Mouse (Mus musculus): ENCODE results near the gene Slc38a5. TPM values are rescaled to one million over a fixed set of nuclear protein-coding genes. Genes with fewer than 3 reads are reported as not detected.

The Slc38a5 gene
- 24.3 and 40.7 TPM in 2 replicates for polyA plus RNA-seq (2014; fragmentation: Nextera tagmentation; extraction: Ambion mirVana)

DNA sequence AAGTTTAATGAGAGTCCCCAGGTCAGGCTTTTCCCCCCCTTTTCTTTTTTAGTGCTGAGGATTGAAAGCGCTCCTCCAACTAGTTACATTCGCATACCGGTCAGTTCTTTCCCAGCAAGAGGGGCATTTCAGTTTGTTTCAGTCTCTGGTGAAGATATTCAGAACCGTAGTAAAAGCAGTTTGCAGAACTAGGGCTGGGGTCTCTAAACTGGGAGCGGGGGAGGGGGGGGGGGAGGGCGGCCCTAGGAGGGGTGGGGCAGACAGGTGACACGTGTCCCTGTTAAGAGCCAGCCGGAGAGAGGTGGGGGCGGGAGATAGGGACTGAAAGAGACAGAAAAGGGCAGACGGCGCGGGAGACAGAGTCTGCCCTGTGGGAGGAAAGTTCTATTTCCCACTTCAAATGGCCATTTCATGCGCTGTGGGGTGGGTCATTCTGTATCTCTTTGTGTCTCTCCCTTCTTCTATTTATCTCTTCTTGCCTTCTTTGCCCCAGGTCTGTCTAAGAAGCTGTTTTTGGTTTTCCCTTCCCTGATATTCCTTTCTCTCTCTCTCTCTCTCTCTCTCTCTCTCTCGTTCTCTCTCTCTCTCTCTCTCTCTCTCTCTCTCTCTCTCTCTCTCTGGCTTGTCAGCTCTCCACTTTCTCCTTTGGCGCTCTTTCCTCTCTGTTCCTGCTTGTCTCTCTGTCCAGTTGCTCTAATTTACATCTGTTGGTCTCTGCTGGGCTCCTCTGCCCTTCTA, at the start of gene Slc38a5:
Slc38a5 (plus strand) TSS at position 51 of the 738 bp plus-strand sequence.
- no peaks in the 10 kb centered on the region for H3K9me3 ChIP-seq (ENCODE audit: control insufficient read depth, low read length)
- H3K27me3 ChIP-seq (ENCODE audit: control insufficient read depth, insufficient read depth, low read length) = no peaks in the 10 kb centered on the region
- H3K4me2 ChIP-seq (ENCODE audit: low read depth, low read length) = 0 out of 2 replicates have a peak within 1 kb of the TSS, but pooled peaks have one; percentile 18
- H3K4me1 ChIP-seq (ENCODE audit: control insufficient read depth, insufficient read depth, low read length) = no peaks in the 10 kb centered on the region
- 12% methylated on average over 13 of the region's 15 CpGs for WGBS
- H3K36me3 ChIP-seq (ENCODE audit: control insufficient read depth, insufficient read depth, low read length) = no peaks in the 10 kb centered on the region
- no peak within 1 kb of the TSS for H3K27ac ChIP-seq (ENCODE audit: low read depth, low read length)
- no peak within 1 kb of the TSS for H3K9ac ChIP-seq (replicated peaks; ENCODE audit: low read depth, low read length)
- no peak for ATAC-seq (ENCODE audit: low read depth)
- H3K4me3 ChIP-seq (ENCODE audit: low read depth, low read length) = no peak within 1 kb of the TSS

DNA sequence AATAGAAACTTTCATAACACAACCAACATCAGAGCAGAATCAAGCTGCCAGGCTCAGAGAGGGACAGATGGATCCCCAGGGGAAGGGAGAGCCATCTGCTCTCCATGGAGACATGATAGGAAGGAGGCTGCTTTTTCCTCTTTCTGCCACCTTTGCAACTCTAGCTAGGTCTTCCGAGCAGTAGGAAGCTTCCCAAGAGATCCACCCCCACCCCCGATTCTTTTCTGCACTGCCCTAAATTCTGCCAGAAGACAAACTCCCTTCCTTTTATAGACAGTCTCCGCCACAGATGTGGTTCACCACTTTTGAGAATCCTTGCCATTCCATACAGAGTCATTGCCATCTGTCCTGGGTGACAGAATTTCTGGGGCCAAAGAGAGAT, 48.6 kb upstream of the Slc38a5 start:
- Histone ChIP-seq H3K27ac (ENCODE audit: low read depth, low read length) (no peak overlapping the region), H3K4me2 (ENCODE audit: low read depth, low read length) (no peak overlapping the region), H3K4me3 (ENCODE audit: low read depth, low read length) (no peak overlapping the region), H3K36me3 (ENCODE audit: control insufficient read depth, insufficient read depth, low read length) (no peaks in the 10 kb centered on the region), H3K4me1 (ENCODE audit: control insufficient read depth, insufficient read depth, low read length) (no peaks in the 10 kb centered on the region), H3K27me3 (ENCODE audit: control insufficient read depth, insufficient read depth, low read length) (no peaks in the 10 kb centered on the region), H3K9me3 (ENCODE audit: control insufficient read depth, low read length) (no peaks in the 10 kb centered on the region), H3K9ac (replicated peaks; ENCODE audit: low read depth, low read length) (no peak overlapping the region)
- 85% methylated on average over 2 of the region's 3 CpGs for WGBS
- ATAC-seq (ENCODE audit: low read depth) = no peak

DNA sequence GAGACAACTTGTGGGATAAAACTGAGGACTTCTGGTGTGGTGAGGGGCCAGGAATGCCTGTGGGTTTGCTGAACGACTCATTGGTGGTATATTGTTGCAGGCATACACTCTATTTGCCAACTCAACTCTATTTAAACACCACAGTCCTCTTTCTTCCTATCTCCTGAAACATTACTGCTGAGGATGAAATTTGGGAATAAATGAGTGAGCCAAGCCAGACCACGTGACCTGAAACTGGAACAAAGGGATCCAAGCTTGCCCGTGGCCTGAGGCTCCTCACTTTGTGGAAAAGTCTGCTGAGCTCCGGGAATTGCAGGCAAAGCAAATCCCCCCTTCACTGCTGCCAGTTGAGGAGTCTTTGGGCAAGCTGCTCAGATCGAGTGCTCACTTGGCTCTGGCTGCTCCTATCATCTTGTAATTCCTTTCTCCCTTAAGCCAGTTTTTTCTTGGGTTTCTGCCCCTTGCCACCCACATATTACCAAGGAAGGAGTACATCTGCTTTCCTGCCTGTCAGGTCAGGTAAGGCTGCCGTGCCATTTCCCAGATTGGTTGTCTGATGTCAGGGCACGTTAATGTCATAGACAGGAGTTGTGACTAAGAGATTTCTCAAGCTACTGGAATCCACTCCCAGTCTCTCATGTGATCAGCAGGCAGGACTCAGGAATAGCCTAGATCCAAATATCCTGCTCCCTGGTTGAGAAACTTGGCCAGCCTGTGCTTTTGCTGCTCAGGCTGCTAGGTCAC, 48.1 kb upstream of the Slc38a5 start:
- Histone ChIP-seq H3K4me3 (ENCODE audit: low read depth, low read length) (no peak overlapping the region), H3K36me3 (ENCODE audit: control insufficient read depth, insufficient read depth, low read length) (no peaks in the 10 kb centered on the region), H3K4me1 (ENCODE audit: control insufficient read depth, insufficient read depth, low read length) (no peaks in the 10 kb centered on the region), H3K4me2 (ENCODE audit: low read depth, low read length) (no peak overlapping the region), H3K9ac (replicated peaks; ENCODE audit: low read depth, low read length) (no peak overlapping the region), H3K27me3 (ENCODE audit: control insufficient read depth, insufficient read depth, low read length) (no peaks in the 10 kb centered on the region), H3K9me3 (ENCODE audit: control insufficient read depth, low read length) (no peaks in the 10 kb centered on the region), H3K27ac (ENCODE audit: low read depth, low read length) (no peak overlapping the region)
- ATAC-seq (ENCODE audit: low read depth) = no peak
- WGBS = 75% methylated on average over 7 of the region's 7 CpGs

DNA sequence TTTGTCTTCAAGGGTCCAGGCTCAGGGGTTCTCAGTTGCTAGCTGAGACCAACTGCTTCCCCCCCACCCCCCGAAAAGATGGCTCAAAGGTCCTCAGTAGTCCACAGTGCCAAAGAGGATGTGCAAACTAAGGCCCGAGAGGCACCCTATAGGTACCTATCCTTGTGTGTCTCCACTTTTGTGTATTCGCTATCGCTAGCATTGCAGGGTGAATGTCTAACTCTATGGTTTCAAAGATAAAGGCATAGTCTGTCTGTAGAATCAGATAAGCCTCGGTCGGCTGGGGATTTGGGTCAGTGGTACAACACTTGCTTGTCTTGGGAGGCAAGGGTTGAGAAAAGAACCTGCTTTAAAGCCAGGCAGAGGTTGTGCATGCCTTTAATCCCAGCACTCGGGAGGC, 47.5 kb upstream of the Slc38a5 start:
- no peaks in the 10 kb centered on the region for H3K4me1 ChIP-seq (ENCODE audit: control insufficient read depth, insufficient read depth, low read length)
- ATAC-seq (ENCODE audit: low read depth) = no peak
- H3K27me3 ChIP-seq (ENCODE audit: control insufficient read depth, insufficient read depth, low read length) = no peaks in the 10 kb centered on the region
- no peaks in the 10 kb centered on the region for H3K9me3 ChIP-seq (ENCODE audit: control insufficient read depth, low read length)
- no peak overlapping the region for H3K27ac ChIP-seq (ENCODE audit: low read depth, low read length)
- 92% methylated on average over 7 of the region's 7 CpGs for WGBS
- H3K9ac ChIP-seq (replicated peaks; ENCODE audit: low read depth, low read length) = no peak overlapping the region
- H3K36me3 ChIP-seq (ENCODE audit: control insufficient read depth, insufficient read depth, low read length) = no peaks in the 10 kb centered on the region
- H3K4me2 ChIP-seq (ENCODE audit: low read depth, low read length) = no peak overlapping the region
- no peak overlapping the region for H3K4me3 ChIP-seq (ENCODE audit: low read depth, low read length)

DNA sequence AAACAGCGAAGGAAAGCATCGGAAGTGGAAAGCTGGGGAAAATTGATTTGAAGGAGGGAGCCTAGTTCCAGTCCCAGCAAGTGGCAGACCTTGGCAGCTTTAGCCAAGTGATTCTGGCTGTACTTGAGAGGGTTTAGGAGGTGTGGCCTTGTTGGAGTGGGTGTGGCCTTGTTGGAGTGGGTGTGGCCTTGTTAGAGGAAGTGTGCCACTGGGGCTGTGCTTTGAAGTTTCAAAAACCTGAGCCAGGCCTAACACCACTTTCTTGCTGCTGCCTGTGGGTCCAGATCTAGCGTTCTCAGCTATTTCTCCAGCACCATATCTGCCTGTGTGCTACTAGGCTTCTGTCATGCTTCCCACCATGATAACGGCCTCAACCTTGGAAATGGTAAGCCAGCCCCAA, 40.7 kb upstream of the Slc38a5 start:
- no peak overlapping the region for H3K9ac ChIP-seq (replicated peaks; ENCODE audit: low read depth, low read length)
- no peaks in the 10 kb centered on the region for H3K27me3 ChIP-seq (ENCODE audit: control insufficient read depth, insufficient read depth, low read length)
- H3K36me3 ChIP-seq (ENCODE audit: control insufficient read depth, insufficient read depth, low read length) = no peaks in the 10 kb centered on the region
- no peak for ATAC-seq (ENCODE audit: low read depth)
- H3K27ac ChIP-seq (ENCODE audit: low read depth, low read length) = no peak overlapping the region
- H3K4me3 ChIP-seq (ENCODE audit: low read depth, low read length) = no peak overlapping the region
- 71% methylated on average over 4 of the region's 4 CpGs for WGBS
- no peaks in the 10 kb centered on the region for H3K4me1 ChIP-seq (ENCODE audit: control insufficient read depth, insufficient read depth, low read length)
- H3K4me2 ChIP-seq (ENCODE audit: low read depth, low read length) = no peak overlapping the region
- H3K9me3 ChIP-seq (ENCODE audit: control insufficient read depth, low read length) = no peaks in the 10 kb centered on the region

DNA sequence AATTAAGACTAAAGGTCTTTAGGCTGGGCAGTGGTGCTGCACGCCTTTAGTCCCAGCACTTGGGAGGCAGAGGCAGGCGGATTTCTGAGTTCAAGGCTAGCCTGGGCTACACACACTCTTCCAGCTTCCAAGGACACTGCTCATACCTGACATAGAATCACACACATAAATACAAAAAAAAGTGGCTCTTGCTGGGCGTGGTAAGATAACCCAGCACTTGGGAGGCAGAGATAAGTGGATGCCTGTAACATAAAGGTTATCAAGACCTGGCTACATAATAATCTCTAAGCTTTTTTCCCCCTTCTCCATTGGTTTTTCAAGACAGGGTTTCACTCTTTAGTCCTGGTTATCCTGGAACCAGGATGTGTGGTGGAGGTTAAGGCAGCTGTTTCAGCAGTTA, 37.3 kb upstream of the Slc38a5 start:
- H3K4me3 ChIP-seq (ENCODE audit: low read depth, low read length) = no peak overlapping the region
- H3K9ac ChIP-seq (replicated peaks; ENCODE audit: low read depth, low read length) = no peak overlapping the region
- whole genome bisulfite sequencing = 83% methylated on average over 3 of the region's 3 CpGs
- no peaks in the 10 kb centered on the region for H3K36me3 ChIP-seq (ENCODE audit: control insufficient read depth, insufficient read depth, low read length)
- H3K4me1 ChIP-seq (ENCODE audit: control insufficient read depth, insufficient read depth, low read length) = no peaks in the 10 kb centered on the region
- ATAC-seq (ENCODE audit: low read depth) = no peak
- no peaks in the 10 kb centered on the region for H3K27me3 ChIP-seq (ENCODE audit: control insufficient read depth, insufficient read depth, low read length)
- no peak overlapping the region for H3K27ac ChIP-seq (ENCODE audit: low read depth, low read length)
- H3K4me2 ChIP-seq (ENCODE audit: low read depth, low read length) = no peak overlapping the region
- no peaks in the 10 kb centered on the region for H3K9me3 ChIP-seq (ENCODE audit: control insufficient read depth, low read length)

DNA sequence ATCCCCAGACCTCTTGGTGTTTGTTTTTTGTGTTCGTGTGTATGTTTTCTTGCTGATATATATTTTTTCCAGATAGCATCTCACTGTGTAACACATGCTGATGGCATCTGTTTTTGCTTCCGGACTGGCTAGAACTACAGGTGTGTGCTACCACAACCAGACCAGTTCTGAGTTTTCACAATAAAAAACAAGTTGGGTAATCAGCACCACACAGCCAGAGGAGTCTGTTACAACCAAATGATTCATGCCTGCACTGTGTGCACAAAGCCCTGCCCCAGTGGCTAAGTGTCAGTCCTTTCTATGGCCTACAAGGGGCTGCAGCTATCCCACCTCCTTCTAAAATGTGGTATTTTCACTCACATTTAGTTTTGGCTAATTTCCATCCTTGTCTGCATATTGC, 34.2 kb upstream of the Slc38a5 start:
- no peak for ATAC-seq (ENCODE audit: low read depth)
- Histone ChIP-seq H3K4me2 (ENCODE audit: low read depth, low read length) (no peak overlapping the region), H3K36me3 (ENCODE audit: control insufficient read depth, insufficient read depth, low read length) (no peaks in the 10 kb centered on the region), H3K27ac (ENCODE audit: low read depth, low read length) (no peak overlapping the region), H3K4me1 (ENCODE audit: control insufficient read depth, insufficient read depth, low read length) (no peaks in the 10 kb centered on the region), H3K4me3 (ENCODE audit: low read depth, low read length) (no peak overlapping the region), H3K9me3 (ENCODE audit: control insufficient read depth, low read length) (no peaks in the 10 kb centered on the region), H3K9ac (replicated peaks; ENCODE audit: low read depth, low read length) (no peak overlapping the region), H3K27me3 (ENCODE audit: control insufficient read depth, insufficient read depth, low read length) (no peaks in the 10 kb centered on the region)
- 86% methylated on average over 2 of the region's 2 CpGs for WGBS

DNA sequence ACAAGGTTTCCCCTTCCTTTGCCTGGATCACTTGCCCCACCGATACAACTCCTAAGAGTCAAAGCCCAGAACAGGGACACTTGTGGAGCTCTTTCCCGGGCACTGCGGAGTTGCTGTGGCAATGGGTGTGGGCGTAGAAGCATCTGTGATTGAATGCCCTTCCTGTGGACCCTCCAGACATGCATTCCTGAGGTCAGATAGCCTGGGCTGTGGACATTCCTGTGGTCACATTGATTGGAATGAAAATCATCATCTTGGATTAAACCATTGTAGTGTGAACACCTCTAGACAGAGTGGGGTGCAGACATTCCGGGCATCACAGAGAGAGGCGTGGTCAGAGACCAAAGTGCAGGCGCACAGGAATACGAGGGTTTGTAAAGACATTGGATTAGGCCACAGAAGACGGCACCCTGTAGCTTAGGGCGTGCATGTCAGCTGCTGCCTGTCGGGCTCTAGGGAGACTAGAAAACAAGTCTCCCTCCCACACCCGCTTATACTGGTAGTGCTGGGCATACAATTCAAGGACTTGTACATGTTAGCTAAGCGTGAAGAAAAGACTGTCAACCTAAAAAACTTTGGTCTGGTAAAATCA, 32.0 kb upstream of the Slc38a5 start:
- no peak for ATAC-seq (ENCODE audit: low read depth)
- WGBS = 82% methylated on average over 13 of the region's 13 CpGs
- Histone ChIP-seq H3K27ac (ENCODE audit: low read depth, low read length) (no peak overlapping the region), H3K4me1 (ENCODE audit: control insufficient read depth, insufficient read depth, low read length) (no peaks in the 10 kb centered on the region), H3K36me3 (ENCODE audit: control insufficient read depth, insufficient read depth, low read length) (no peaks in the 10 kb centered on the region), H3K9me3 (ENCODE audit: control insufficient read depth, low read length) (no peaks in the 10 kb centered on the region), H3K4me3 (ENCODE audit: low read depth, low read length) (no peak overlapping the region), H3K27me3 (ENCODE audit: control insufficient read depth, insufficient read depth, low read length) (no peaks in the 10 kb centered on the region), H3K9ac (replicated peaks; ENCODE audit: low read depth, low read length) (no peak overlapping the region), H3K4me2 (ENCODE audit: low read depth, low read length) (no peak overlapping the region)

DNA sequence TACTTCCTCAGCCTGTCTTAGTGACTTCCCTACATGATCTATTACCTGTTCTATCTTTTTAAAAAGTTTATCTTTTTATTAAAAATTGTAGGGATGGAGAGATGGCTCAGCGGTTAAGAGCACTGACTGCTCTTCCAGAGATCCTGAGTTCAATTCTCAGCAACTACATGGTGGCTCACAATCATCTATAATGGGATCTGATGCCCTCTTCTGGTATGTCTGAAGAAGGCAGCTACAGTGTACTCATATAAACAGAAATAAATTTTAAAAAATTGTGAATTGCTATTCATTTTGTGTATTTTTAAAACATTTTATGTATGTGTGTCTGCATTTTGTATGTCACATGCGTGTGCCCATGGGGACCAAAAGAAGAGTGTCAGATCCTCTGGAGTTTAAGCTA, 23.3 kb upstream of the Slc38a5 start:
- no peaks in the 10 kb centered on the region for H3K36me3 ChIP-seq (ENCODE audit: control insufficient read depth, insufficient read depth, low read length)
- no peak overlapping the region for H3K4me3 ChIP-seq (ENCODE audit: low read depth, low read length)
- no peak overlapping the region for H3K4me2 ChIP-seq (ENCODE audit: low read depth, low read length)
- 84% methylated on average over 2 of the region's 2 CpGs for WGBS
- H3K4me1 ChIP-seq (ENCODE audit: control insufficient read depth, insufficient read depth, low read length) = no peaks in the 10 kb centered on the region
- no peaks in the 10 kb centered on the region for H3K27me3 ChIP-seq (ENCODE audit: control insufficient read depth, insufficient read depth, low read length)
- ATAC-seq (ENCODE audit: low read depth) = no peak
- no peaks in the 10 kb centered on the region for H3K9me3 ChIP-seq (ENCODE audit: control insufficient read depth, low read length)
- H3K27ac ChIP-seq (ENCODE audit: low read depth, low read length) = no peak overlapping the region
- H3K9ac ChIP-seq (replicated peaks; ENCODE audit: low read depth, low read length) = no peak overlapping the region

Measured in neural tube, embryonic 14.5 days (tissue).